Mouse (Mus musculus) left cerebral cortex, postnatal 10 days (tissue): Measurements from ENCODE around the gene Nop9. TPM values are rescaled to one million over a fixed set of nuclear protein-coding genes. Genes with fewer than 3 reads are reported as not detected.
A peak's percentile ranks its signal among the peaks of the same experiment; 100 is the strongest.

Experiments used
- DNase-seq, 2 experiments: peaks; one replicate each; pipeline ENCODE4 v3.0.0; 2021 to 2022; ENCODE audit warnings: low spot score in 2 of 2, mixed read lengths in 1 of 2; ENCODE audit errors: extremely low spot score in 1 of 2
- intact Hi-C: fragments of 180-260 bp; cut with DNase I; formaldehyde crosslinking; loops from one replicate; pipeline ENCODE4 v1.15.1; 2025
- total RNA-seq, 2 experiments: library from RNA; stranded (reverse); gene quantifications; 2 replicates each; pipeline ENCODE4 v1.2.3; 2021

Gene Nop9
- total RNA-seq, 2 experiments from 2014 or later = 15.8 to 18.5 TPM

DNA sequence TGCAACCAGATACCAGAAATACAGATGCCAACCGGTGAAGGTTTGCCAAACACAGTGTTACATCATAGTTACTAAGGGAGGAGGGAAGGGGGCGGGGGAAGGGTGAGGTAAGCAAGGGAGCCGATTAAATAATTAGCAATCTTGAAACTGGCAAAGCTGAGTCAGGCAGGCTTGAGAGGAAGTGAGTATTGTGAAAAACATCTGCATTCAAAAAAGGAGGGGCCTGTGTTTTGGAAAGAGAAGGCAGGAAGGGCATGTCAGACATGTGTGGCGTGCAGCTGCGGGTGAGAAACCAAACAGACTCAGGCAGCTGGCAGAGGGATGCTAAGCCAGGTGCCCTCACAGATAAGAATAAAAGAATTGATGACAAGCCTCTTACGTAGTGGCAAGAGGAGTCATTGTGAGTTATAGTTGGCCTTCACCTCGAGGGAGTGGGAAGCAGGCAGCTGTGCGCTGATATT lies 21.1 kb upstream of the Nop9 start:
- DNase-seq = no peak
- intact Hi-C loops = no loop called here

DNA sequence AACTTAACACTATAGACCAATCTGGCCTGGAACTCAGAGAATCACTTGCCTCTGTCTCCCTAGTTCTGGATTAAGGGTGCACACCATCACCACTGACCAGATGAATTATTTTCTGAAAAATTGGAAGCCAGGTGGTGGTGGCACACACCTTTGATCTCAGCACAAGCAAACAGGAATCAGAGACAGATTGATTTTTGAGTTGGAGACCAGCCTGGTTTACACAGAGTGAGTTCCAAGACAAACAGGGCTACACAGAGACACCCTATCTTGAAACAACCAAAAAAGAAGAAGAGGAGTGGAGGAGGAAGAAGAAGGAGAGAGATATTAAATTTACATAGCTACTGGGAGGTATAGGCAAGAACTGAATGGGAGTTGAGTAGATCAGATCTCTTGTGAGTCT lies 19.2 kb upstream of the Nop9 start:
- intact Hi-C loops = no loop called here

DNA sequence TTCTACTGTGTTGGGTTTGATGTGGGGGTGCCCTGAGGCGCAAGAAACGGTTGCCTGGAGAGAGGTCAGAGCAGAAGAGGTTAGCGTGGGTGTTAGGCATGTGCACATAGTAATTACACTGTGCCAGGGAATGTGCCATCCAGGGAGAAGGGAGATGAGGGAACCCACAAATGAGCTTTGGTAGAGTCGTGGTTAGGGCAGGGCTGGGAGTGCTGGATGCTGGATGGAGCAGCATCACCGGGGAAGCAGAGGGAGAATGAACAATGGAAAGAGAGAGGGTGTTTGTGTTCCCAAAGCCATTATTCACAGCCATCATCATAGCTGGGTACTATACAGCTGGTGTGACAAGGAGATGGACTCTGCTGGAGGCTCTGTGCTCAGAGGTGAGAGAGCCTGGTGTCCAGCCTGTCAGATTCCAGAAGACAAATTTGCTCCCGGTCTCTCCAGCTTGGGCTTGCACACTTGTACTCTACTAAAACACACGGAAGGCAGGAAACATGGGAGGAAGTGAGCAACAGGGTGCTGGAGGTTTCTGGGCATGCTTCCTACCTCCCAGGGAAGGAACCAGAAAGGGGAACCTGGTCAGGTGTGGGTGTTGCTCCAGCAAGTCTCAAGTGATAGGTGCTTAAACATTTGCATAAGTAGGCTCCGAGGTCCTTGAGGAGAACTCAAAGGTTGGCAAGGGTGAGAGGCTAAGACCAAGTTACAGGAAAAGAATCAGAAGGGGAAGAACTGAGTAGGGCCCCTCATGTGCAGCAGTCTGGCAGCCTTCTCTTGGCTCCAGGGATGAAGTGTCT lies 17.4 kb upstream of the Nop9 start:
- no peak for DNase-seq
- intact Hi-C loops = no loop called here

More for the DNA sequence above, 19.2 kb upstream of the Nop9 start:
- no peak for DNase-seq

DNA sequence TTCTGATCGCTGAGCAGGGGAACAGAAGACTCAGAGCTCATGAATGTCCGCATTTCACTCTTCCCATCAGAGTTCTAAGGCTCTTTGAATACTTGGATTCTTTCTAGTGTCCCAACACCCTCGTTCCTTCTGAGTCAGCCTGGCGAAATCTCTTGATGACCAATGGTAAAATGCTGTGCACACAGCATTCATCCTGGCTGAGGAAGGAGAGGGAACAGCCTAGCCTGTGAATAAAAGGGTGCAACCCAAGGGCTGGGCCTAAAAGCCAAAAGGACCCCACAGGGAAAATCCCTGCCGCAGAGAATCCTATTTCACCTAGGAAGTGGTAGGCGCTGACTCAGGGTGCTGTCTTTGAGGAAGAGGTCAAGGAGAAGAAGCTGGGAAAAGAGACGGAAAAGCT lies 15.4 kb upstream of the Nop9 start:
- DNase-seq = no peak
- intact Hi-C loops = no loop called here

DNA sequence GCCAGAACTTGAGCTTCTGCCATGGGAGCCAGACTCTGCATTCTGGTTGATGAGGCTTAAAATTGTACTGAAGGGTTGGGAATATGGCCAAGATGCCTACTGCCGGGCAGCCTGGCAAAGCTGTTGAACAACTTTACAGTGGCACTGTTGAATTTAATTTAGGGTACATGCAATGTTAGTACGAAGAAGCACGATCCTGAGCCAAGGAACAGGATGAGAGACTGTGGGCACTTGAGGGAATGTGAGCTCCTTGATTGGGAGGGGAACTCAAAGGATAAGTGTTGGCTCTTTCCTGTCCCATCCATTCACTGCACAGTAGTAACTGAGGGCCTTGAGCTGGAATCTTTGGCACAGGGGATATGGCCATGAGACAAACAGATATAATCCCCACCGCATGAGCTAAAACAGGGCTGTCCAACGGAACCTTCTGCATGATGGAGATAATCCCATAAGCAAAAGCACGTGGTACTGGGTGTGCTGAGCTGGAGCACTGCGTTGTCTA lies 14.9 kb upstream of the Nop9 start:
- DNase-seq = peak in 1 of 2 experiments; percentile 76
- intact Hi-C loops = no loop called here

DNA sequence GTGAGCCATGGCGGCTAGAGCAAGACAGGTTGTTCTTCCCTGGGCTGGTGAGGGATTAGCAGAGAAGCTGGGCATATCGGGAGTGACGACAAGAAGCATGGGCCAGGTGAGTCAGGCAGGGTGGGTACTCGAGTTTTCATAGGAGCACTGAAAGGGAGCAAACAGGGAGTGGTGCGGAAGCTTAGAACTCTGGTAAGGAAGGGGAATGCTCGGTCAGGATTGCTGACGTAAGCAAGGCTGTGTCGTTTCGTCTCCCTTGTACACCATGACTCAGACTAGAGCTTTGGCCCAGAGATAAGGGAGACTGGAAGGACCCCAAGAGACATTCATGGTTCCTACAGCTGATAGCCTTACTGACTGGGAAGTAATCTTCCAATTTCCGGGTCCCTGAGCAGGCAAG lies 11.6 kb upstream of the Nop9 start:
- no peak for DNase-seq
- intact Hi-C loops = no loop called here

DNA sequence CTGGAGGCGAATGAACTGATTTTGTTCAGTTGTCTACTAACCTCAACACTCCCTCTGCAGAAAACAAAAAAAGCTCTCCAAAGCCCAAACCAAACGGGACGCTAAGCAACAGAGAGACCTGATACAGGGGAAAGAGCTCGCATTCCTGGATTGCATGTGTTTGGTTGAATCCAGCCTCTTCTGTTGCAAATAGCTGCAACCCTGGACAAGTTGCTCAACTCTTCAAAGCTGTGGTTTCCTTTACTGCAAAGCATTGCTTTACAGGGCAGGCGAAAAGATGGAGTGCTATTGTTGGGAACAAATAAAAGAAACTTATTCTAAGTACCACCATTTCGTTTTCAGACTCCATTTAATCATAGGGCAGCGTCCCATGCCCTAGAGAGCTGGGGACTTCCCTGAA lies 10.6 kb upstream of the Nop9 start:
- no peak for DNase-seq
- intact Hi-C loops = no loop called here

DNA sequence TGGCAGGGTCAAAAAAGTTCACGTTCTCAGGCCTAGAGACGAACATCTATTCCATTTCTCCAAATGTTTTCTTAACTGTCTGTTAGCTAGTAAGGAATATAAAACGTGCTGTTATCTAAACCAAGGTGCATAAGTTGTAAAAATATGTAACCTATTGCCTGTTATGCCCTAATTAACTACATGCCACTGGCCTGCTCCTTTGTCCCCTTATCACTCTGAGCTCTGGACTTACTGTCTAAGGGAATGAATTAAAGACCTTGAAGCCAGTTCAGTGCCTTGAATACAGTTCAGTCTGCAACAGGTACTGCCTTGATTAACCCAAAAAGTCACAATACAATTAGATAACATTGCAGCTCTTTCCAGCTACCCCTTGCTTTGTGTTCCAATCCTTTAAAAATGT lies 10.2 kb upstream of the Nop9 start:
- no peak for DNase-seq
- intact Hi-C loops = no loop called here

DNA sequence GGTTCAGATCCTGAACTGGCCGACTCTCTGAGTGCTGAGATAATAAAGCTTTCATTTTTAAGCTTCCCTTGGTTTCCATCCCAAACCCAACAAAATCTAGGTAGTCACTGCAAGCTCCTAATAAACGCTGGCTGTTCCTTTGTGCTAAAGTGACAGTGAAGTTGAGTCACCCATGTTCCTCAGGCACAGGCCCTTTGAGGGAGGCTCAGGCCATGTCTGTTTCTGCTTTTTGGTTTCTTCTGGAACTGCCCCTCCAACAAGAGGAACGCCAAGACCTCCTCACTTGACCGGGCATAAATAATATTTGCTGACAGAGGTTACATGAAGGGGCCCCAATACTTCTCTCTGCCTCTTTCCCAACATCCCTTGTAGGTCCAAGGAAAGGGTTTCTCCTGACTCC lies 9.7 kb upstream of the Nop9 start:
- DNase-seq = no peak
- intact Hi-C loops = no loop called here

DNA sequence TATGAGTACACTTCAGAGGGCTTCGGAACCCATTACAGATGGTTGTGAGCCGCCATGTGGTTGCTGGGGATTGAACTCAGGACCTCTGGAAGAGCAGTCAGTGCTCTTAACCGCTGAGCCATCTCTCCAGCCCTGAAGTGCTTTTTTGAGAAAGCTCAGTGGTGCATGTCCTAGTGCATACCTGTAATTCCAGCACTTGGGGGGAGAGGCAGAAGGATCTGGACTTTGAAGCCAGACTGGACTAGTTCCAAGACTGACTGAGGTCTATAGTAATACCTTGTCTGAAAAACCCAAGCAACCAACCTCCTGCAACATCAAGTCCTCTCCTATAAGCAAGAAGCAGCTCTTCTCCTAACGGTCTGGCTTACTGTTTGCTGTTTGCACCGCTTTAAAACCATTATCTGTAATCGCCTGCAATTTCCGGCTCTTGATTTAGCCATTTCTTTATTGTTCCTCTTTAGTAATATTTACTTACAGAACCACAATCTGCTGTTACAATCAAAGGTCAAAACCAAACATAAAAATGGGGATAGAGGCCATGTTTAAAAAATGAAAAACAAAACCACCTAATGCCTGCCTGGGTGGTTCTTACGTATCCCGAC lies 8.3 kb upstream of the Nop9 start:
- no peak for DNase-seq
- intact Hi-C loops = no loop called here

DNA sequence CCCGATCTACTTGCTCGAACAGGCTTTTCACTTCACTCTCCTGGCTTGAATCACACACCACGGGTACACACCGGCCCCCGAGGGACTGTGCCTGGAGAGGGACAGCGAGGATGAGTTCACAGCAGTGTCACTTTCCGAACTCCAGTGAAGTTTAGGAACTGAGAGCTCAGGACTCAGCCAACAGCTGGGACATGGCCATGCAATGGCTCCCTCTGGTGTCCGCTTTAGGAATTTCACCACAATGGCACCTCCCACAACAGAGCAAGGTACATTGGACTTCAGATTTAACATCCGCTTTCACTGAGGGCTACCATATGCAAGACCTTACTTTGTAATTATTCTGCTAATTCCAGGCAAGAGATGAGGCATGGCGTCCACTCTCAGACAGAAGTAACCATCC lies 1.8 kb upstream of the Nop9 start:
- DNase-seq = peak; percentile 75 to 79
- intact Hi-C loops = loop anchor here (1.0 kb wide), 1 partner anchor 60 kb away; no protein-coding TSS in a partner anchor

DNA sequence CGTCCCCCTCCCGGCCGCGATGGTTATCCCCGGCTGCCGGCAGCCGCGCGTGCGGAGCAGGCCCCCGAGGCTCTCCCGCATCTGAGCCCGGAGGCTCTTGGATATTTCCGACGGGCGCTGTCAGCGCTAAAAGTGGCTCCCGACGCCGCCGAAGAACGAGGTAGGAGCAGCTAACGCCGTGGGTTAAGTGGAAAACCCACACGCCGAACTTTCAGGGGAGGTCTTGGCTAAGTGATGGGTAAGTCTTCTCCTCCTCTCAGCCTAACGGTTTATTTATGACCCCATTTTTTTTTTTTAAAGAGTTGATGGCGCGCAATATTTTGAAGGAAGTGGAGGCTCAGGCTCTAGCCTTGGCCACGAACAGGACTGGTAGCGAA lies 356 bp downstream of the Nop9 start:
- DNase-seq = no peak
- intact Hi-C loops = no loop called here

DNA sequence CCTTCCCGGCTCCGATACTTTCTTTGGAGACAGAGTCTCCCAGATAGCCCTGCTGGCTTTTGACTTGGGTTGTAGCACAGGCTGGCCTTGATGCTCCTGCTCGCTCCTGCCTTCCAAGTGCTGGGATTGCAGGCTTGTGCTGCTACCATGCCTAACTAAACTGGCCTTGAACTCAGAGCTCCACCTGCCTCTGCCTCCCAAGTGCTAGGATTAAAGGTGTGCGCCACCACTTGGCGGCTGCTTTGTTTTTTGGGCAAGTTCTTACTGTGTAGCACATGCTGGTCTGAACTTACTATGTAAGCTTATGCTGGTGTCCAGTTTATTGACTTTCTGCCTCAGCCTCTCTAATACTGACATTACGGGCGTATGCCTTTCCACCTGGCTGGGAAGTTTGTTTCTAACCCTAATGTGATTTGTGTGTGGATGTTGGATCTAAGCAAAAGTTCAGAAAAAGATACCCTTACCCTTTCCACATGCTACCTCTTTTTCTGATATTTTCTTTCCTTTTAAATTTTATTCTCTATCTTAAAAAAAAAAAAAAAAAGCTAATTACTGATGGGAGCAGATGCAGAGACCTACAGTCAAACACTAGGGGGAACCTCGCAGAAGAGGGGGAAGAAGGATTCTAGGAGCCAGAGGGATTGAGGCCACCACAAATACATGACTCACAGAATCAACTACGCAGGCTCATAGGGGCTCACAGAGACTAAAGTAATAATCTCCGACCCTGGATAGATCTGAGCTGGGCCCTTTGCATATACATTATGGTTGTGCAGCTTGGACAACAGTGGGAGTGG lies 1.8 kb downstream of the Nop9 start:
- intact Hi-C loops = no loop called here
- DNase-seq = no peak

DNA sequence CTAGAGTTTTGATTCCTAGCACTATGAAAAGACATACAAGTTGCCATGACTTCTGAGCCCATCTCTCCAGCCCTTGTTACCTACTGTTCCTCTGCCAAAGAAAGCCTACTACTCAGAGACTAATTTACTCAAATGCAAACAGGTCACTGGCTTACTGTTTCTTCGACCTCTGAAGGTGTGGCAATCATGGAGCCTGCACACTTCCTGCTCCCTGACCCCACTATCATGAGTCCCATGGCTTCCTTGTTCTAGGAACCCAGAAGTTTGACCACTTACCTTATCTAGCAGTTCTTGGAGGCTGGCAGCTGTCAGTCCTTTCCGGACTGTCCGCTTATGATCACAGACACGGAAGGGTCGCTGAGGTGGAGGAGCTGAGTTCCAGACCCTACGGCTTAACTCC lies 12.1 kb downstream of the Nop9 start:
- DNase-seq = no peak
- intact Hi-C loops = no loop called here

DNA sequence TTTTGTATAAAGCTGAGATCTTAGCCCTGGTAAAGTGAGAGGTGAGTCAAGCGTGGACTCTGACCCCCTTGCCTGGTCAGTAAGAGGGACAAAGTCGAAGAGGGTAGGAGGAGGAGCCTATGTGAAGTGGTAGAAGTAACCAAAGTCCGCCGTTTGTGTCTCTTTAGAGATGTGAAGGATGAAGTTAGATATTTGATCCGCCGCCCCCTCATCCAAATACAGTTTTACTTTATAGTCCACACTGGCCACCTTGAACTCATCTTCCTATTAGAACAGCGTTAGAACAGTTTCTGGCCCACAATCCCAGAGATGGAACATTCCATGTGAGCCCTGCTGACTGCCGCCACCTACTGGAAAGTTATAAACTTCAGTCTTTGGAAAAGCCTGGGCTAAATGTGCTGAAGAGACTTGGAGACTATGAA lies 12.9 kb downstream of the Nop9 start, which contains the start of gene Cideb:
TSS of gene Cideb (minus strand) at position 96 of the 422 bp plus-strand sequence.
- intact Hi-C loops = no loop called here
- DNase-seq = peak; percentile 49 to 55

DNA sequence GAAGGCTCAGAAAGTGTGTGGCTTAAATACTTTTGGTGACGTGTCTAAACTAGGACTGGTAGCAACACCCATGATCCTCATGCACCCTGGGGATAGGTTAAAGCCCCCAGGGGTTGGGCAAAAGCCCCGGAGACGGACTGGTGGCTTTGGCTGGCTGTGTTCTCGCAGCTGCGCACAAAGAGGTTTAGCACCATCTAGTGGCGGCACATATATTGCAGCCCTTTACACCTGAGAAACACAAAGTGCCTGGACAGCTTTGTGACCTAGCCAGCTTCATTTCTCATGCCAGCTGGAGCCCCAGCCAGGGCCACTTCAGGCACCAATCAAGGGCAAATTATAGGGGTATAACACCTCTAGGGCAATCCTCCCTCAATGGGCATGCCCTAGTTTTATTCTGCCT lies 14.7 kb downstream of the Nop9 start:
- intact Hi-C loops = loop anchor here (5.0 kb wide), 1 partner anchor 157 kb away; no protein-coding TSS in a partner anchor
- DNase-seq = peak; percentile 79 to 85

DNA sequence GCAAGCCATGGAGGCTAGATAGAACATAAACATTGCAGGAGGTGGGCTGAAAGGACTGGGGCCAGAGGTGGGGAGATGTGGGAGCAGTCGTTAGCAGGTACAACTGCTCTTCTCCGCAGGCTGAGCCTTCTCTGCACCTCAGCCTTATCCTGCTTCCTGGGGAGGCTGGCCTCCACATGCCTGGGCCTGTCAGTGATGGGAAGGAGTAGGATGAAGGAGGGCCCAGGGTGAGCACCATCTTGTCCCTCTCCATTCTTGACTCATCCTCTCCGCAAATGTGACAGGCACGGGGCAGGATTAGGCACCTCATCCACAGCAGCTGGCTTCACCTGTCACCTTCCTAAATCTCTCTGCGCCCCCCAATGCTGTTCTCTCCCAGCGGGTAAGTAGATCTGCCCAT lies 15.7 kb downstream of the Nop9 start, which contains the start of gene Ltb4r2:
TSS of gene Ltb4r2 (plus strand) at position 266 of the 400 bp plus-strand sequence.
- no peak for DNase-seq
- intact Hi-C loops = loop anchor here (5.0 kb wide), 1 partner anchor 156 kb away; no protein-coding TSS in a partner anchor

DNA sequence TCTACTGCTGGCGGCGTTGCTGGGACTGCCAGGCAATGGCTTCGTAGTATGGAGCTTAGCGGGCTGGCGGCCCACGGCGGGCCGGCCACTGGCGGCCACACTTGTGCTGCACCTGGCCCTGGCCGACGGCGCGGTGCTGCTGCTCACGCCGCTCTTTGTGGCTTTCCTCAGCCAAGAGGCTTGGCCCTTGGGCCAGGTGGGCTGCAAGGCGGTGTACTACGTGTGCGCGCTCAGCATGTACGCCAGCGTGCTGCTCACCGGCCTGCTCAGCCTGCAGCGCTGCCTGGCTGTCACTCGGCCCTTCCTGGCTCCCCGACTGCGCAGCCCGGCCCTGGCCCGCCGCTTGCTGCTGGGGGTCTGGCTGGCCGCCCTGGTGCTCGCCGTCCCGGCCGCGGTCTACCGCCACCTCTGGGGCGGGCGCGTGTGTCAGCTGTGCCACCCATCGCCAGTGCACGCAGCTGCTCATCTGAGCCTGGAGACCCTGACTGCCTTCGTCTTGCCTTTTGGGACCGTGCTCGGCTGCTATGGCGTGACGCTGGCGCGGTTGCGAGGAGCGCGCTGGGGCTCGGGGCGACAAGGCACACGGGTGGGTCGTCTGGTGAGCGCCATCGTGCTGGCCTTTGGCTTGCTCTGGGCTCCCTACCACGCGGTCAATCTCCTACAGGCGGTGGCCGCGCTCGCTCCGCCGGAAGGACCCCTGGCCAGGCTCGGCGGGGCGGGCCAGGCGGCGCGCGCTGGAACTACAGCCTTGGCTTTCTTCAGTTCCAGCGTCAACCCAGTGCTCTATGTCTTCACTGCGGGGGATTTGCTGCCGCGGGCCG lies 16.7 kb downstream of the Nop9 start:
- DNase-seq = peak; percentile 31 to 74
- intact Hi-C loops = loop anchor here (5.0 kb wide), 1 partner anchor 155 kb away; no protein-coding TSS in a partner anchor
